Mouse (Mus musculus) stomach, postnatal 0 days (tissue): ENCODE results near the gene Pex19.

Experiments used
- CTCF ChIP-seq: IDR thresholded peaks from 2 replicates; pipeline ENCODE4 v1.5.1; 2016; ENCODE audit warnings: antibody characterized with exemption, low read depth, mild to moderate bottlenecking, moderate library complexity
- EP300 ChIP-seq: optimal IDR thresholded peaks from 2 replicates; pipeline ENCODE3; 2016; ENCODE audit warnings: antibody characterized with exemption

- TF ChIP-seq CTCF (peak; percentile 75), EP300 (no peak)
Measured at GRCm38 (mm10) chr1:172162009-172162408, 35.5 kb downstream of the Pex19 start.
